Mouse (Mus musculus) liver, adult 2 months (tissue): ENCODE data around the gene Golim4. TPM values are rescaled to one million over a fixed set of nuclear protein-coding genes. Genes with fewer than 3 reads are reported as not detected.

Source experiments
- DNase-seq: peaks from one replicate; pipeline ENCODE4 v3.0.0-alpha.2; 2011; ENCODE audit warnings: low read depth, low spot score; ENCODE audit errors: extremely low read depth
- H3K27ac ChIP-seq: fragments of 200-500 bp; replicated peaks from 2 replicates; pipeline ENCODE4 v1.5.1; 2012; ENCODE audit warnings: low read depth, mild to moderate bottlenecking, control low read depth, inconsistent platforms, low read length; ENCODE audit not compliant: insufficient read depth
- H3K27me3 ChIP-seq: fragments of 200-500 bp; 2 replicates; pipeline ENCODE4 v1.6.1; 2012; ENCODE audit warnings: mild to moderate bottlenecking, moderate library complexity, low read length, inconsistent platforms; ENCODE audit not compliant: control insufficient read depth, insufficient read depth
- H3K36me3 ChIP-seq: fragments of 200-500 bp; 2 replicates; pipeline ENCODE4 v1.6.1; 2012; ENCODE audit warnings: low read length, inconsistent platforms; ENCODE audit not compliant: control insufficient read depth, insufficient read depth
- H3K4me1 ChIP-seq: fragments of 200-500 bp; 2 replicates; pipeline ENCODE4 v1.6.1; 2011; ENCODE audit warnings: low read length; ENCODE audit not compliant: control insufficient read depth, insufficient read depth
- H3K4me3 ChIP-seq: fragments of 200-500 bp; 2 replicates; pipeline ENCODE4 v1.5.1; 2011; ENCODE audit warnings: low read depth, mild to moderate bottlenecking, control low read depth, low read length, moderate library complexity; ENCODE audit not compliant: insufficient read depth
- H3K79me2 ChIP-seq: fragments of 200-500 bp; 2 replicates; pipeline ENCODE4 v1.6.1; 2012; ENCODE audit warnings: inconsistent platforms, mild to moderate bottlenecking, low read length, moderate library complexity; ENCODE audit not compliant: control insufficient read depth, insufficient read depth
- H3K9ac ChIP-seq: fragments of 200-500 bp; 2 replicates; pipeline ENCODE4 v1.6.1; 2012; ENCODE audit warnings: low read depth, mild to moderate bottlenecking, control low read depth, inconsistent platforms, low read length
- CTCF ChIP-seq: fragments of 200-500 bp; IDR thresholded peaks from 2 replicates; pipeline ENCODE4 v1.5.1; 2011; ENCODE audit warnings: low read depth, low read length, control low read depth
- POLR2A ChIP-seq: fragments of 200-500 bp; IDR thresholded peaks from 2 replicates; pipeline ENCODE4 v1.6.1; 2011; ENCODE audit warnings: low read length, control low read depth; ENCODE audit not compliant: insufficient read depth; ENCODE audit errors: extremely low read depth
- WGBS: fragments of 180-500 bp; shearing (Covaris S2); methylation state at CpG from one replicate; pipeline ENCODE4 v1.1.7; 2018; 5-methylcytosine and 5-hydroxymethylcytosine counted together
- polyA plus RNA-seq: library from polyadenylated mRNA; depleted of rRNA; stranded (reverse); fragments of >200 nt; gene quantifications from 2 replicates; pipeline ENCODE4 v1.2.3, GENCODE M21; 2012
- total RNA-seq: library from RNA; depleted of rRNA; stranded (reverse); fragments of >200 nt; gene quantifications from 2 replicates; pipeline ENCODE4 v1.2.3, GENCODE M21; 2014

Gene Golim4
- total and polyA plus RNA-seq, 2 experiments: 28.9 to 53.7 TPM

DNA sequence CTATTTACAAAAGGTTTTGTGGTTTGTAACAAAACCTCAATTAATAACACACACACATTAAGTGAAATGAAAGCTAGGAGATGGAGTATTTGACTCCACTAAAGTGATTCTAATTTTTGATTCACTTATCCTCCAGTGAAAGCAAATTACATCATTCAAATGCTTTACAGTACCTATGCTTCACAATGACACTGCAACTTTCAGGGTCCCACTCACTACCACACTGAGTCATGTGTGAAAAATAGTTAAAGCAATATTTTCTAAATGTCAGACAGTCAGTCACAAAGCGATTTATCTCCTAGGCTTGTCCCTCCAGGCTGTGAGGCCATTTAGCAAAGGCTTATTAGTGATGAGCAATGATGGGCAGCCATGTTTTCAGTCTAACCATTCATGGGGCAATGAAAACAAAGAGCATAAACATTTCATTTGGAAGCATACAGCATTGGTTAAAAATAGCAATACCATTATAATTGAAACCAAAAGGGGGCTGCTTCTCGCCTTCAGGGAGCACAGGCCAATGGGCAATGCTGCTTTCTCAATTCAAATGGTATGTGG is 8.1 kb downstream of the Golim4 start:
- H3K27ac ChIP-seq: no peak overlapping the region

GRCm38 (mm10) chr3:75948003-75948402 is 8.7 kb downstream of the Golim4 start:
- TF ChIP-seq CTCF: no peak
- no peak for TF ChIP-seq POLR2A
- WGBS: 72% methylated on average over 1 of the region's 1 CpGs
- no peak overlapping the region for H3K4me3 ChIP-seq
- H3K36me3 ChIP-seq: peaks cover 5% of the 10 kb centered on the region; the same call in 1 of the 2 replicates
- no peaks in the 10 kb centered on the region for H3K27me3 ChIP-seq
- H3K27ac ChIP-seq: no peak overlapping the region
- H3K4me1 ChIP-seq: peaks cover 23% of the 10 kb centered on the region
- no peak overlapping the region for H3K9ac ChIP-seq
- H3K79me2 ChIP-seq: peaks cover 38% of the 10 kb centered on the region
- DNase-seq: no peak

More for the DNA sequence above, 8.1 kb downstream of the Golim4 start:
- H3K27me3 ChIP-seq: no peaks in the 10 kb centered on the region
- peaks cover 5% of the 10 kb centered on the region; the same call in 1 of the 2 replicates for H3K36me3 ChIP-seq
- WGBS: 93% methylated on average over 2 of the region's 2 CpGs
- TF ChIP-seq CTCF (no peak), POLR2A (no peak)
- peaks cover 37% of the 10 kb centered on the region for H3K79me2 ChIP-seq
- DNase-seq: no peak
- H3K4me1 ChIP-seq: peaks cover 22% of the 10 kb centered on the region
- no peak overlapping the region for H3K4me3 ChIP-seq
- no peak overlapping the region for H3K9ac ChIP-seq

DNA sequence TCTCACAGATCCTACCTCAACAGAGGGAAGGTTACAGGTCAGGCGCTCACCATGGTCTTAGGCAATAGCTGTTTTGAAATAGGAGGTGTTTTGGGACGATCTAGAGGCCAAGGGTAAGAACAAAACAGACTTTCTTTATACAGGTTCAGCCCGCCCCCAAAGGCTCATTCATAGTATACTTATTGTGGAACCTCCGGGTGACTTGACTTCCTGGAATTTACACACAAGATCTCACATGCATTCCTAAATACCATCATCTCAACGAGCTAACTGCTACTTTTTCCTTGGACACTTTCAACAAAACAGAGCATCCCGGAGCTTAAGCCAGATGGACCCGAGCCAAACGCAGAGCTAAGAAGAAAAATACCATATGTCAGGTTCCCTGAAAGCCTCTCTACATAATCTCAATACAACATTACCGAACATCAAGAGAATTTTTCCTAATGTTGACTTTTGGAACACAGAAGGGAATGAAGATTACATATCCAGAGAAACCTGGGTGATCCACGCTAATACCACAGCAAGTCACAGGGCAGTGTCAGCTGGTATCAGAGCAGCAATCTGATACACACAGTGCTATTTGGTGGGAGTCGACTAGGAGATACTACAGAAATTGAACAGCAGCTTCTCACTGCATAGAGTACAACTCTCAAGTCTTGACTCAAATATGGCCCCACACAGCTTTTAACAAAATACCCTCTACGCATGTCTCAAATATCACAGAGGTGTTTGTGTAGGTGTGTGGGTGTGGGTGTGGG is 14.3 kb downstream of the Golim4 start:
- H3K27ac ChIP-seq: peak overlapping the region; percentile 27

DNA sequence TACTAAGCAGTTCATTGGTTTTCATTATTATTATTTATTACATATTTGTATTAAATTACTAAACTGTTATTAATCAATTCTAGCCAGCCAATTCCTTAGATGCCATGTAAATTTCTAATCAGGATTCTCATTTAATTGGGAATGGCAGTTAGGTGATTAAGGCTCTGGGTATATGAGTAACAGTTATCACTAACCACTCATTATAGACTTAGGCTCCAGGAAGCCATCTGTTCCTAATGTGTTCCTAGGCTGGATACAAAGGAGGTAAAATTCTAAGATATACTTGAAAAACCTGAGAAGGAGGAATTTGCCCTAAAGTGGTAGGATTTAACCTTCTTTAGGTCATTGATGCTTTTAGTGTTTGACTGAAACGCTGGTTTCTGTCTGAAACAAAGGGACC is 14.9 kb downstream of the Golim4 start:
- no peak for TF ChIP-seq CTCF
- TF ChIP-seq POLR2A: no peak
- Histone ChIP-seq H3K27me3 (no peaks in the 10 kb centered on the region), H3K9ac (no peak overlapping the region), H3K27ac (no peak overlapping the region), H3K79me2 (peaks cover 32% of the 10 kb centered on the region), H3K4me1 (peaks cover 23% of the 10 kb centered on the region), H3K4me3 (no peak overlapping the region), H3K36me3 (peaks cover under 1% of the 10 kb centered on the region)
- DNase-seq: no peak
- 33% methylated on average over 1 of the region's 1 CpGs for WGBS

More for the DNA sequence above, 14.3 kb downstream of the Golim4 start:
- 25% methylated on average over 12 of the region's 12 CpGs for WGBS
- H3K4me3 ChIP-seq: no peak overlapping the region; the same call in 1 of the 2 replicates
- DNase-seq: peak; percentile 95
- peaks cover 23% of the 10 kb centered on the region for H3K4me1 ChIP-seq
- peaks cover 5% of the 10 kb centered on the region for H3K36me3 ChIP-seq
- no peaks in the 10 kb centered on the region for H3K27me3 ChIP-seq
- peaks cover 35% of the 10 kb centered on the region for H3K79me2 ChIP-seq
- TF ChIP-seq CTCF (no peak), POLR2A (no peak)
- no peak overlapping the region for H3K9ac ChIP-seq

DNA sequence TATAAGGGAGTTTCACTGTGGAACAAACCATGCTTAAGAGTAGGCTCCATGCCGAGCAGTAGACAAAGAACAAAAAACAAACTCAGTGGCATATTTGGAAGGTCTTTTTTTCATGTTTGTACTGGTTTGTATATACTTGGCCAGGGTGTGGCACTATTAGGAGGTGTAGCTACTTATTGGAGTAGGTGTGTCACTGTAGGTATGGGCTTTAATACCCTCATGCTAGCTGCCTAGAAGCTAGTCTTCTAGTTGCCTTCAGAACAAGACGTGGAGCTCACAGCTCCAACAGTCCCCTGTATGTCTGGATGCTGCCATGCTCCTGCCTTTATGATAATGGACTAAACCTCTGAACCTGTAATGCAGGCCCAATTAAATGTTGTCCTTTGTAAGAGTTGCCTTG is 20.6 kb downstream of the Golim4 start:
- Histone ChIP-seq H3K4me1 (peaks cover 10% of the 10 kb centered on the region), H3K9ac (no peak overlapping the region), H3K36me3 (peaks cover 1% of the 10 kb centered on the region), H3K27me3 (no peaks in the 10 kb centered on the region), H3K27ac (no peak overlapping the region), H3K79me2 (peaks cover 25% of the 10 kb centered on the region; the same call in 1 of the 2 replicates), H3K4me3 (no peak overlapping the region)
- DNase-seq: no peak
- TF ChIP-seq CTCF: no peak
- WGBS: 90% methylated on average over 2 of the region's 2 CpGs

DNA sequence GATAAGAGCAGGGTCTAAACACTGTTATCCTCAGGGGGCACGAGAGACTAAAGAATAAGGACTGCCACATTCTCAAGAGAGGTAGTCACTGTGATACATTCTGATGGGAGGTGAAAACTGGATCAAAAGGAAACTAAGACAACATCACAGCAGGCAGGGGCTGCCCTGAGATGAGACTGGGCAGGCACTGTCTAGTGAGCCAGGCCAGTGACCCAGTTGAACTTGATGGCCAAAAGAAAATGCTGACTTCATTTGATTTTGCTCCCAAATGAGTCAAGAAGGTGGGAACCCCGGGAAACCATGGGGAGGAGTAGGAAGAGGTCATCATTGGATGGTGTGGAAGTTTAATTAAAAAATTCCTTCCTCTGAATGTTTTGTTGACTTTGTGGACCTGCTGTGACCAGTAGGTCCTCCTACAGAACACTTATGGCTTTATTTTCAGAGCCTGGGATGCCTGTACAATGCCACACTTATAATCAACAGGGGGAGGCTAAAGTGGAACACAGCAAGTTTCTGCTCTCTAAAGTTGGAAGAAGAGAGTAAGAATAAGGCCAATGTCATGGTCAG is 26.0 kb downstream of the Golim4 start:
- Histone ChIP-seq H3K27ac (no peak overlapping the region), H3K4me3 (no peak overlapping the region), H3K36me3 (peaks cover 1% of the 10 kb centered on the region; the same call in 1 of the 2 replicates), H3K4me1 (no peaks in the 10 kb centered on the region), H3K79me2 (peaks cover 15% of the 10 kb centered on the region; the same call in 1 of the 2 replicates), H3K27me3 (no peaks in the 10 kb centered on the region), H3K9ac (no peak overlapping the region)
- 45% methylated on average over 2 of the region's 2 CpGs for WGBS
- TF ChIP-seq POLR2A (no peak), CTCF (no peak)
- peak; percentile 41 for DNase-seq
